Mouse (Mus musculus): ENCODE data around the gene Eif4e2.

Gene Eif4e2

DNA sequence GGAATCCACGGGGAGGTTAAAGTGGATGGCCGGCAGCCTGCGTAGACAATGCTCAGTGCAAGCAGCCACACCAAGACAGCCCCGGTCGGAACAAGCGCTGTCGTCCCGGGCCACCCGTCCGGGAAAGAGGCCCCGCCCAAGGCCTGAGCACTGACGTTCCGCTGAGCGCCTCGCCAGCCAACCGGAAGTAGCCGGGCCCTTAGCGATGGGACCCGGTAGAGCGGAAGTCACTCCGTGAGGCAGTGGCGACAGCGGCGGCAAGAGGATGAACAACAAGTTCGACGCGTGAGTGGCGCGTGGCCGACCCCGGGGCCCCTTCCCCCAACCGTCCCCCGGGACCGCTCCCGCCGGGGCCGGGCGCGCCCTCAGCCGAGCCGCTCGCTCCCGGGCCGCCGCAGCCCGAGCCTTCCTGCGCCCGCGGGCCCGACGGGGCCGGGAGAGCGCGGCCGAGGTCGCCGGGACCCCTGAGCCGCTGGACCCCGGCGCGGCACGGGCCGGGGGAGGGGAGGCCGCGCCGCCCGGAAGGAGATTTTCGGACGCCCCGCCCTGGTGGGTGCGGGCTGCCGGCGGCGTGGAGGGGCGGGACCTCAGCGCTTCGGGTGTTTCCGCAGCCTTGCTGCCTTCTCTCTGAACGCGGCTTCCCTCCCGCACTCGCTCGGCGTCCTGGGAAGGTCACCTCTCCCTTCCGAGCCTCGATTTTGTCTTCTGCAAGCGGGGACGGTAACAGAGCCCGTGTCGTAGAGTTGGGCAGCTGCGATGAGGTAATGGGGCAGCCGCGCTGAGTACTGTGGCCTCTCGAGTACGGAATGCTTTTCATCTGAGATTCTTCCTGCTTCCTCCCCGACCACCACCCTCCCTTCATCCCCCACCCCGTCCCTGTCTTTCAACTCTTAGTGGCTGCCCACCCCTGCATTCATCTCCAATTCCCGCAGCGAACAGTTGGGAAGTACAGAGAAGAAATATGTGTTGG is at the start of gene Eif4e2:
Gene Eif4e2 (plus strand): TSS at position 180 of the 970 bp plus-strand sequence.
- DNase-seq (ENCODE audit: low read depth, low spot score) = peak; percentile 89

DNA sequence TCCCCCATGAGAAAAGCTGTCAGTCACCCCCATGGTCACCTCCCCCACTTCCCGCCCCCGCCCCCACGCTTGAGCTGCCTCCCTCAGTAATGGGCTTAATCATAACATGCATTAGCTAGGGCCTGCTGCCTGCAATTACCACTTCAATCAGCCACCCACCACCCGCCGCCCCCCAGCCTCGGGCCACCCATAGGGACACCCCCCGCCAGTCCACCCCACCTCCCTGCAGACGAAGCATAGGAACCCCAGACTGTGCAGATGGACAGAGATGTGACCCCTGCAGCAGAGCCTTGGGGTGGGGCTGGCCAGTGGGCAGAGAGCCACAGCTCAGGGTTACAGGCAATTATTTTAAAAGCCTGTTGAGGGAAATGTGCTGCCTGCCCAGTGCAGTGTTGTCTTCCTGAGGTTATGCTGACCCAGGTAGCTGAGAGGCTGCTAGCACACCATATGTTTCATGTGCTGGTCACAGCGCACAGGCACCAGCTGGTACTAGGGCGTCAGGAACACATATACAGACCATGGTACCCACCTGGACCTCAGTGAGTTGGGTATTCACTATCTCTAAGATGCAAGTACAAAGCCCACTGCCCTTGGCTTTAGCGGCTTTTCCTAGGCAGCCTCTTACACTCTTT is 49.4 kb upstream of the Eif4e2 start:
- DNase-seq (ENCODE audit: low read depth, low spot score) = no peak

DNA sequence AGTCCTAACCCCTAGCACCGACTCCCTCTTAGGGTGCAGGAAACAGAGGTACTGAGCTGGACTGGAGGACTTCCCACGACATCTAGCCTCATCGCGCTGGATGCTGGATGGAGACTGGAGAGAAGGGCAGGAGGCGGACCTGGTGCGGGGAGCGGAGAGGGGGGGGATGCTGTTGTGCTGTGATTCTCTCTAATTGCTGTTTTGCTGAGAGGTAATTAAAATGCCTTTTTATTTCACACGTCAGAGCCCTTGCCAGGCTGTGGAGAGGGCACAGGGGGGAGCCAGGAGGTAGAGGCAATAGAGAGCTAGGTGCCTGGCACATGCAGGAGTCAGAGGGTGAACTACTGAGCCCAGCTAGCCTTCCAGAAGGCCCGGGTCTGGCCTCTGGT is 48.9 kb upstream of the Eif4e2 start:
- no peak for DNase-seq (ENCODE audit: low read depth, low spot score)

DNA sequence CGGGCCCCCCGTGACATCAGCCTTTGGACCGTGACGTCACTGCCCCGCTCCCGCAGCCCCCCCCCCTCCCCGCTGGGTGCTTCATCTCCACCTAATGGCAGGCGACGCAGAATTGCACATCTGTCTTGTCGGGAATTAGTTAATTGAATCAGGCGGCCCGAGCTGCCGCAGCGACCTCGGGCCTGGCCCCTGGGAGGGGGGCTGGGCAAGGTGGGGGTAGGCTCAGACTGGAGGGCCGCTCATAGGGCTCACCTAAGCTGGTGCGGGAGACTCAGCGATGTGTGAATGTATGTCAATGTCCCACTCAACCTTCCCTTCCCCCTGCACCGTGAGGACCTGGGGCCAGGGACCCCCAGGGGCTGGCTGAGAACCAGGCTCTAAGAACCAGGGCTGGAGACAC is 43.3 kb upstream of the Eif4e2 start:
- no peak for DNase-seq (ENCODE audit: low read depth, low spot score)

DNA sequence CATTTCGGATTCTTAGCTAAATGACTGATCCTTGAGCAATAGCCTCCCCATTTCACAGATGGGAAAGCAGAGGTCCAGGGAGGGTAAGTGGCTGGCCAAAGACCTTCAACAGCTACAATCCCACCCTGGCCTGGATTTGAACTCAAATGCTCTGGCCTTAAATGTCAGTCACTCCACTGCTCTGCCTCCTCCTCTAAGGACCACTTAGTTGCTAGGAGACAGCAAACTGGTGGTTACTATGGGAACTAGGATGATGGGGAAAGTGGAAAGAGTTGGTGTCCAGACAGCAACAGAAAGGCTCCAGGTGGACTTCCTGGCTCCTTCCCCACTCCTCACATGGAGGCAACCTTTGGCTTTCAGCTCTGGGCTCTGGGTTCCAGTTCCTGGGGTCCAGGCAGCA is 42.4 kb upstream of the Eif4e2 start:
- DNase-seq (ENCODE audit: low read depth, low spot score) = no peak

DNA sequence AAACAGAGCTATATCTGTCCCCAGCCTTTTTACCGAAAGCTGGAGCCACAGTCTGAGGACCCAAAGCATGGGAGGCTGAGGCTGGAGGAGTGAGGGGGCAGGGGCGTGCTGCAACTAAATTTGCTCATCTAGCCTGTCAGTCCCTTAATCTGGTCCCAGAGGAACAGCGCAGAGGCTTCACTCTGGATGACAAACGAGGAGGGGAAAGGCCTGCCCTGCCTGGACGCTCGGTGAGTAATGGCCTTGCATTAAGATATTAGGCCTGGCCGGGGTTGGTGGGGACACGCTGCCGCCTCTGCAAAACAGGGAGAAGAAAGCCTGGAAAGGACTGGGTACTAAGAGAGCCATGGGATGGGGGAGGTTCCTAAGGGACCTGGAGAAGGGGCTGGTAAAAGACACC is 41.4 kb upstream of the Eif4e2 start:
- no peak for DNase-seq (ENCODE audit: low read depth, low spot score)

GRCm38 (mm10) chr1:87174006-87174955 is 39.4 kb upstream of the Eif4e2 start:
- DNase-seq (ENCODE audit: low read depth, low spot score) = peak; percentile 58

- peak; percentile 50 for DNase-seq (ENCODE audit: low read depth, low spot score)
These were observed 37.8 kb upstream of the Eif4e2 start for GRCm38 (mm10) chr1:87175852-87176292.

- DNase-seq (ENCODE audit: low read depth, low spot score) = no peak
These were observed 32.8 kb upstream of the Eif4e2 start for GRCm38 (mm10) chr1:87180896-87181295.

DNA sequence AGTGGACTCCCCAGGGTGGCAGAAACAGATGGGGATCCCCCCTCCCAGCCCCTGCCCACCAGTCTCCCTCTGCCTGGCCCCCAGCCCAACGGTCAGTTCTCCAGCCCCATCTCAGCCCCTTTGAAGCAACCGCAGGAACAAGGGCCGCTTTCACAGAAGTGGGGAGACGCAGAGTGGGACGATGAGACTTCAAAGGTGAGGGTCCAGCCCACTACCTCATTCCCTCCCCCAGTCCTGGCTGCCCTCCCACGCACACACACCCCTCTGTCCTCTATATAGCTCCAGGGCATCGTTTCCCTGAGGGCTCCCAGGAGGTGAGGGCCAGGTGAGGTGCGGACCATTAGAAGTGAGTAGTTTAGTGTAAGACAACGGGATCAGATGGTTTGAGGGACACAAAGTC is 30.7 kb upstream of the Eif4e2 start, which contains the start of gene Prss56:
Gene Prss56 (plus strand): TSS at position 301 of the 400 bp plus-strand sequence.
- no peak for DNase-seq (ENCODE audit: low read depth, low spot score)

- no peak for DNase-seq (ENCODE audit: low read depth, low spot score)
These were observed 29.5 kb upstream of the Eif4e2 start for GRCm38 (mm10) chr1:87183998-87184750.

DNA sequence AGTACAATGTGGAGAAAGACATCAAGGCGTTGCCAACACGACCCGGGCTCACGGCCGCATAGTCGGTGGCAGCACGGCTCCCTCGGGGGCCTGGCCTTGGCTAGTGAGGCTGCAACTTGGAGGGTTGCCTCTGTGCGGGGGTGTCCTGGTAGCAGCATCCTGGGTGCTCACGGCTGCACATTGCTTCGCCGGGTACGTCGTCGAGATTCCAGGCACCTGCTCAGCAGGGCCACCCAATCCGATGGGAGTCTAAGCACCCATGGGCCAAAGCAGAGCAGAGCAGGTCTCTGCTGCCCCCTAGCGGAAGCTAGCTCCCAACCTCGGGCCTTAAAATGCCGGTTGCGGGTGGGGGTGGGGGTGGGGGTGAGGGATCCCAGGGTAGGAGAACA is 29.0 kb upstream of the Eif4e2 start:
- no peak for DNase-seq (ENCODE audit: low read depth, low spot score)

- DNase-seq (ENCODE audit: low read depth, low spot score) = no peak
These were observed 28.2 kb upstream of the Eif4e2 start for GRCm38 (mm10) chr1:87185526-87185925.

- DNase-seq (ENCODE audit: low read depth, low spot score) = no peak
These were observed 27.3 kb upstream of the Eif4e2 start for GRCm38 (mm10) chr1:87186261-87187036.

- DNase-seq (ENCODE audit: low read depth, low spot score) = peak; percentile 71
These were observed 26.7 kb upstream of the Eif4e2 start for GRCm38 (mm10) chr1:87187037-87187355.

DNA sequence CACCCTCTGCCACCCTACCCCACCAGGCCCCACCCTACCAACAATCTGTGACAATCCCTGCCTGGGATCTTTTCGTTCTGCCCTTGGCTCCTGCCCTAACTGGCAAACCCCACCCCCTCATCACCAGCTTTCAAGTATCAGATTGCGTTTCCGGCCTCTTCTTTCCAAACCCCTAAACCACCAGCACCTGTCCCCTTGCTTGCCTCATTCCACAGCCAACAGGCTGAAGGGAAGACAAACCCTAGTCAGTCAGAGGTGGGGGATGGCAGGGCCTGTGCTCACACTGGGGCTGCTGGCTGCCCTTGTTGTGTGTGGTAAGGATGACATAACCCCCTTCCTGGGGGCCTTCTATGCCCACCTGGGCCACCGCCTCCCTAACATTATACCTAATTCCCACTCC is 23.3 kb upstream of the Eif4e2 start, which contains the start of gene Chrnd:
Gene Chrnd (plus strand): TSS at position 179 of the 400 bp plus-strand sequence.
- no peak for DNase-seq (ENCODE audit: low read depth, low spot score)

- no peak for DNase-seq (ENCODE audit: low read depth, low spot score)
These were observed 16.4 kb upstream of the Eif4e2 start for GRCm38 (mm10) chr1:87197296-87197695.

GRCm38 (mm10) chr1:87198119-87199065 is 15.3 kb upstream of the Eif4e2 start:
- no peak for DNase-seq (ENCODE audit: low read depth, low spot score)

DNA sequence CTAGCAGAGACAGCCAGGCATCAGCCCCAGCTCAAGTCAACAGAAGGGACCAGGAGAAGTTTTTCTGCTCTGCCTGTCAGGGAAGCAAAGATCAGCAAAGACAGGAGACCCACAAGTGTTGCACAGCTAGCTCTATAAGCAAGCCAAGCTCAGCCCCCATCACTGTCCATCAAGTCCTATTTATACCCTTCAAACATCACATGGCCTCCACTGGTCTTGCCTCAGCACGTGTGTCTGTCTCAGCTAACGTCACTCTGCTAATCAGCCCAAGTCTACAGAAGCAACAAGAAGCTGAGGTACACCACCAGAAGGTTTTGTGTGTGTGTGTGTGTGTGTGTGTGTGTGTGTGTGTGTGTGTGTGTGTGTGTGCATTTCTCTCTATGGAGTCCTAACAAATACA is 12.9 kb upstream of the Eif4e2 start:
- DNase-seq (ENCODE audit: low read depth, low spot score) = no peak

Data from embryo, embryonic 11.5 days (tissue).